Mouse (Mus musculus): ENCODE data around the gene Ankrd27.

Ankrd27 gene

DNA sequence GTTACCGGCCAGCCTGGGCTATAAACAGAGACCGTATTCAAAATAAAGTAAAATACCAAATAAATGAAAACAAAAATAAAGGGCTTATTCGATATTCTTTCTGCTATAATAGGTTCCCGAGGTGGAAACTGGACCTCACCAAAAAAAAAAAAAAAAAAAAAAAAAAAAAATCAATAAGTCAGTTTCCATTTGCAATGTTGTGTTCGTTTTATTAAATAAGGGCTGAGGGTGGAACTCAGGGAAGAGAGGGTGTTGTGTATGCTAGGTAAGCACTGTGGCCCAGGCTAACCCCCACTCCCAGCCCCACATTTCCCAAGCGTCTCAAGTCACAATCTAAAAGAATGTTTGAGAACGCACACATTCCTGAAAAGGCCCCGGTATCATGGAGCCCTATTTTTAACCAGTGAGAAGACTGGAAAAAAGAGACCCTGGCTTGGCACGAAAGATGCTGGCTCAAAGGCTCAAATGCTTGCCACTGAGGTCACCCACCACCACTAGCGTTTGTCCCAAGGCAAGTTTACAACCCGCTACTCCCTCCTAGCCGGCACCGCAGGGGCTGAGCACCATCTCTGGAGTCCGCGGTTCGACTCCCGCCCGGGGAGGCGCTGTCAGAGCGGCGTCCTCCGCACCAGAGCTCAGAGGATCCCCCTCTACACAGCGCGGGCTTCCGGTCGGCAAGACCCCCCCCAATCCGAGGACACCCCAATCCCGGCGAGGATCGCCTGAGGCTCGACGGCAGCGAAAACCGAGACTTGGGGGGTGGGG lies 60.5 kb downstream of the Ankrd27 start:
- DNase-seq: peak; percentile 44

DNA sequence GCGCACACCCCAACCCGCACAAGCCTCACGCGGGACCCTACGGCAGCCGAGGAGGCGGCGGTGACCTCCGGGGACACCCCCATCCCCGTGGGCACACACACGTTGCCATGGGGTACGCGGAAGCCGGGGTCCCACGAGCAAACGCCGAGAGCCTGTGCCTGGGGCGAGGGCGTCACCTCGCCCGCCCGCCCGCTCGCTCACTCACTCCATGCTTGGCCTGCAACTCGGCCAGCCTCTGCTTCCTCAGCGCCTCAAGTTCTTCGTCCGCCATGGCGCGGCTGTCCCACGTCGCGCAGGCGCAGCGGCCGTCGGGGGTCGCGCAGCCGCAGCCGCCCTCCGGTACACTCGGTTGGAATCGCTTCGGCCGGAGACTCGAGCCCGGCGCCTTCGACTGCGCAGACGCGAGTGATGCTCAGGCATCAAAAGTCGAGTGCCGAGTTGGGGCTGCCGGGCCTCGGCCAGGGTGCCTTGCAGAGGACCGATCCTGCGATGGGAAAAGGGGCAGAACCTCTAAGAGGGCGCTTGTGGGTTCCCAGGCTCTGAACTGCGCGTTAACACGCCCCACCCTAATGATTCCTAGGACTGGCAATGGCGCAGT lies 61.2 kb downstream of the Ankrd27 start, which contains the start of gene Pdcd5:
Gene Pdcd5 (minus strand): TSS at position 421 of the 598 bp plus-strand sequence.
- peak; percentile 95 for DNase-seq

DNA sequence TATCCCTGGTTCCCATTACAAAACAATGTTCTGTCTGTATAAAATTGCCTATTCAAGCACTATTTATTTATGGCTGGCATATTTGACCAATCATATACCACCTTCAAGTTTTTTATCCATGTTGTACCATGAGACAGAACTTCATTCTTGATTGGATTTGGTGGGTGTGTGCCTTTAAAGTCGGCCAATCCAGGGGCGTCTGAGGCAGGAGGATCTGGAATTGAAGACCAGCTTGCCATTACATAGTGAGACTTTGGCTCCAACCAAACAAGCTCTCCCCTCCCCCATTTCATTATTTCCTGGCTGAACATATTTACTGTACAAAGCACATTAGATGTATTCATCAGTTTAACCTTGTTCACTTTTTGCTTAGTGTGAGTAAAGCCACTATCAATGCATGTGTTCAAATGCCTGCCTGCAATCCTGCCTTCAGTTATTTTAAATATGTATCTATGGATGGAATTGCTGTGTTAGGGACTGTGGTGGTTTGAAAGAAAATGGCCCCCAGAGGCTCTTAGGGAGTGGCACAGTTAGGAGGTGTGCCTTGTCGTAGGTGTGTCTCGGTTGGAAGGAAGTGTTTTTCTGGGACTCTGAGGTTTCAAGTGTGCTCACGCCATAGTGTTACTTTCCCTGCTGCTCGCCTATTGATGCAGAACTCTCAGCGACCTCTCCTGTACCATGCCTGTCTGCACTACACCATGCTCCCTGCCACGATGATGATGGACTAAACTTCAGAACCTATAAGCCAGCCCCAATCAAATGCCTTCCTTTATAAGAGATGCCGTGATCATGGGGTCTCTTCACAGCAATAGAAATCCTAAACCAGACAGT lies 62.4 kb downstream of the Ankrd27 start:
- DNase-seq: no peak

DNA sequence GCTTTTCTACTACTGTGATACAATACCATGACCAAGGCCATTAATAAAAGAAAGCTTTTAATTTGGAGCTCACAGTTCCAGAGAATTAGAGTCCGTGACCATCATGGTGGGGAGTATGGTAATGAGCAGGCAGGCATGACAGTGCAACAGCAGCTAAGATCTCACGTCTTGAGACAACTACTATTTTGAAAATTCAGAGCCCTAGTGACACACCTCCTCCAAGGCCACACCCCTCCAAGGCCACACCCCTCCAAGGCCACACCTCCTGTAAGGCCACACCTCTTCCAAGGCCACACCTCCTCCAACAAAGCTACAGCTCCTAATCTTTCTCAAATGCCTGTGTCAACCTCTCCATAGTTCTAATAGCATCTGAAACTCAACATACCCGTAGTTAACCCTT lies 63.0 kb downstream of the Ankrd27 start:
- no peak for DNase-seq

DNA sequence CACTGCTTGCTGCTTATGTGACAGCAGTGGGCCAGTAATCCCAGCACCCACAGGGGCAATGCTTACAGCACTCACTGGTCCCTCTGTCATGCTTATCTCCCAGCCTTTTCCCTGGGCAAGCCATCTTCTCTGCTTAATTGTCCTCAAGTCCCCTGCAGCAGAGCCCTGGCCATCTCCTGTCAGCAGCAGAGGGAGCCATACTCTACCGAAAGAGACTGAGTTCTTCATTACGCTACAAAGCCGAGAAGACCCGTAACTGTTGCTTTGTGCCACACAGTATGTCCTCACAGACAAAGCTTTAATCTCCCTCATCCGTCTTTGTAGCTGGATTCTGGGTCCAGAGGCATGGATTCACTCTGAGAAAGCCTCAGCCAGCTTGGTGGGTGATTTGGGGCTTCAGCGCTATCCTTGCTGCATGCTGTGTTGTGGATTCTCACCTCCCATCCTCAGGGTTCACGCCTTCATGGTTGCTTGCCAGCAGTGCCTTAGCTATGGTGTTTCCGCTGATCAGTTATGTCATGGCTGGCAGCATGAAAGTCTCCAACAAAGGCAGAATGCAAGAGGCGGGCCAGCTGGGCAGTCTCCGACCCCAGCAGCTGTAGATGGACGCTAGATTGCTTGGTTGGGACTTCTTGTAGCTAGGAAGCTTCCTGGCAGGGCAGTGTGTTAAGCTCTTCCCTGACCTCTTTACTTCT lies 64.8 kb downstream of the Ankrd27 start:
- DNase-seq: no peak

DNA sequence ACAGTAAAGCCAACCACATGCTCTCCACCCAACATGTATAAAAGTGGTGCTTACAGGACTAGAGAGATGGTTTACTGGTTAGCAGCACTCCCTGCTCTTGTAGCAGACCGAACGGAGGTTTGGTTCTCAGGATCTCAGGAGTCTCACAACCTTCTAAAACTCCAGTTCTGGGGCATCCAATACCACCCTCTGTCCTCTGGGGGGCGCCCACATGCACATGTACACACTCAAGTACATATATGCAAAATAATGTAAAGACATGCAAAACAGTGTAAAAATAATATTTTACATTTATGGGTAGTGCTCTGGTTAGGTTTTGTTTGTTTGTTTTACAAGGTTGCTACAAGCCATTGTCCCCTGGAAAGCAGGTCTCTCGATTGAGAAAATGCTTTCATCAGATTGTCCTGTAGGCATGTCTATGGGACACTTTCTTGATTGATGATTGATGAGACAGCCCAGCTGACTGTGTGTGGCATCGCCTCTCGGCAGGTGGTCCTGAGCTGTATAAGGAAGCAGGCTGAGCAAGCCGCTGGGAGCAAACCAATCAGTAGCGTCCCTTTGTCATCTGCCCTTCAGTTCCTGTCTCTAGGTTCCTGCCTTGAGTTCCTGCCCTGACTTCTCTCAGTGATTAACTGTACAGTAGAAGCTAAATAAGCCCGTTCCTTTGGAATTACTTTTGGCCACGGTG lies 65.7 kb downstream of the Ankrd27 start:
- no peak for DNase-seq

DNA sequence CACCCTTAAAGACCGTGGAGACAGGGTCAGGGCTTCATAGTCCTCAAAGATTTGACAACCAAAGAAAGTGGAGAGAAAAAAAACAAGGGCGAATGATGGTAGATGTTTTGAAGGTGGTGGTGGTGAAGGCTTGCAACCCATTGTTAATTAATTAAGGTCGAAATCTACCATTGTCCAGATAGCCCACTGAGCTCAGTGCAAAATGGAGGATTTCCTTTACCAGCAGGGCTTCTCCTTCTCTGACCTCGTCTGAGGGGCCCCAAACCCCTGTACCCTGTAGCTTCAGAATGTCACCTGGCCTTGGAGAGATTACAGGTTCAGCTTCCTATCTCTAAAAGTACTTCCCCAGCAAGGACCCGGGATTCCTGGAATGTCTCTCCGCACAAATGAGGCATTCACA lies 71.8 kb downstream of the Ankrd27 start:
- no peak for DNase-seq

DNA sequence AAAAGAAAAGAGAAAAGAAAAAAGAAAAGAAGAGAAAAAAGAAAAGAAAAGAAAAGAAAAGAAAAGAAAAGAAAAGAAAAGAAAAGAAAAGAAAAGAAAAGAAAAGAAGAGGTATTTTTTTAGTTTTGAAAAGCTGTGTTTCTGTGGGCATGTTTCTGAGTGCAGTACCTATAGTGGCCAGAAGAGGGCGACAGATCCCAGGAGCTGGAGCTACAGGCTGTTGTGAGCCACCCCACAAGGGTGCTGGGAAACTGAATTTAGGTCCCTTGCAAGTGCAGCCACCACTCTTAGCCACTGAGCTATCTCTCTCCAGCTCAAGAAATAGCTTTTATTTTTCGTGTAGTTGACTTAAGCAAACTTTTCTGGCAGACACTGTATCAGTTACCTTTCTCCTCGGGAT lies 73.1 kb downstream of the Ankrd27 start:
- no peak for DNase-seq

DNA sequence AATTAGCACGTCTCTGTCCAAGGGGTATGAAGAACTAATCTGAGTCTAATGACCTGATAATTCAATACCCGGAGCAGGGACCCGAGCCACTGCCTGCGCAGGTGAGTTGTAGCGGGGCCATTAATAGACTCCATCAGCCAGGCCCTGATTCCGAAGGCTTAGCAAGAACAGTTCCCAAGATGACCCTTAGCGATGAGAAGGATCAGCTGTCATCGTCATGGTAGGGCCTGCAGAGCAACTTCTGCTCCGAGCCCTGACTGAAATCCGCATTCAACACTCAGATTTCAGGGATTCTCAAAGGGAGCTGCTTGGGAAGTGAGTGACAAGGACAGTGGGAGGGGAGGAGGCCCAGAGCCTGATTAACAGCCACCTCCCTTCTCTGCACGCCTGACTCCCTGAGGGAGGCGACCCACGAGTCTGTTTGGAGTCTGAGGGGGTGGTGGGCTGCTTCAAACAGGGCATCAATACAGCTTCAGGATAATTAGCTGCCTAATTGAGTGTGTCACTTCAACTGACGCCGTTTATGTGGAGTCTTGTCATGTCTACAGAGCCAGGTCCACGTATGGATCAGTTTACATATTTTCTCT lies 77.8 kb downstream of the Ankrd27 start:
- no peak for DNase-seq

DNA sequence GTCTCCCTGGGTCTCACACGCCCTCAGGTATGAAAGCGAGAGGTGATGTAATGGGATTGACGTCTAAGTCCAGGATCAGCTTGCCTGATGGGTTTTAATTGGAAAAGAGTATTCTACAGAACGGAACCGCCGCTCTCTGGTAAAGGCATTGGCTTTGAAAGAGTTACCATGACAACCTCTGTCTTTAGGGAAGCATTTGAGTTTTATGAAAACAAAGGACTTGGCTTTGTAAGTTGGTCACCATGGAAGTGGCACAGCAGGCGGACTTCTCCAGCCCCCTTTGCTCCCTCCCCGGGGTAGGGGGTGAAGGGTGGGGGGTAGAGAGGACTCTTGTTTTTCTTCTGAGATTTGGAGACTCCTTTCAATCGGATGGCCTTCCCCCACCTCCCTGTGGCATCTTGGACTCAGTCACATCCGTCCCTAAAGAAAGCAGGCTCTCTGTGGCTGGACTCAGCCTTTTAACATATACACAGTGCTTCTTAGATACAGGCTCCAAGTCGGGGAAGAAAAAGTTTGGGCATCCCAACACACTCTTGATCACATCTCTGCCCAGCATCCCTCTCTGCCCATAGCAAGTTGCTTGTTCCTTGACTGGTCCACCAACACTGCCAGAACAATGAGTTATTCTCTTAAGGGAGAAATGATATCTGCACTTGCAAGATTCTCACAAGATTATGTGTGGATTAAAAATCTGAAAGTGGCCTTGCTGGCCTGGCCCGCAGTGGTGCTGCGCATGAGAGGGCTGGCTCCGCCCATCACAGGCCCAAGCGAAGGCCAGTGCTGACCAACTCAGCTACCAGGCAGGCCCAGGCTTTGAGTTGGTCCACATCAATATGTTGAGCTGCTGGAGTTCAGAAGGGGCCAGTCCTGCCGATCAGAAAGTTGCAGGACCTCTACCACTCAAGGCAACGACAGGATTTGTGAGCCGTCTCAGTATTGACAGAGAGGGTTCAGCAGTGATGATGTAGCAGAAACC lies 82.3 kb downstream of the Ankrd27 start:
- peak; percentile 32 for DNase-seq

DNA sequence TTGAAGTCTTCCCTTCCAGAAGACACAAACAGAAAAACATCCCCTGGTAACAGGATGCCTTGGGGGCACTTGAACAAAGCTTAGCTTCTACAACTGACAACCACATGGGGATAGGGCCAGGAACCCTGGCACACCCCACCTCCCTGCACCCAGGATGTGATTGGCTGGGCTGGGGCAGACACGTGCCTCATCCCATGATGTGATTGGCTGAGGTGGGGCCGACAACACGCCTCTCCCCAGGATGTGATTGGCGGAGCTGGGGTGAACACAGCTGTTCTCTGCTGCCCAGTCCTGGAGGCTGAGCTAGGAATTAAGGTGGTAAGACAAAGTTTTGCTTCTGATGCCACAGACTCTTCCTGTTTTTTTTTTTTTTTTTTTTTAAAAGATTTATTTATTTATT lies 92.9 kb downstream of the Ankrd27 start:
- no peak for DNase-seq

DNA sequence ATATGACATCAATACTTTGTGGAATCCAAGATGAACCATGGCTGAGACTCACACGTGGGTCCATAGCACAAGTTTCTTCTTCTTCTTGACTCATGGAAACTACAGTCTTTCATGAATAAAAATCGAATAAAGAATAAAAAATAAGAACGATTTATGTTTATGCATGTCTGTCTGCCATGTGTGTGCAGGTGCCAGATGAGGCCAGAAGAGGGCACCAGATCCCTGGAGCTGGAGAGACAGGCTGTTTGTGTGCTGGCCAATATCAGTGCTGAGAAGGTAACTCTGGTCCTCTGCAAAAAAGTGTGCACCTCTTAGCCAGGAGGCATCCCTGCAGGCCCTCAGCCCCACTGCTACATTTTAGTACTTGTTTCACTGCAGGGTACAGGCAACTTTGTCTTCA lies 95.5 kb downstream of the Ankrd27 start:
- DNase-seq: no peak

DNA sequence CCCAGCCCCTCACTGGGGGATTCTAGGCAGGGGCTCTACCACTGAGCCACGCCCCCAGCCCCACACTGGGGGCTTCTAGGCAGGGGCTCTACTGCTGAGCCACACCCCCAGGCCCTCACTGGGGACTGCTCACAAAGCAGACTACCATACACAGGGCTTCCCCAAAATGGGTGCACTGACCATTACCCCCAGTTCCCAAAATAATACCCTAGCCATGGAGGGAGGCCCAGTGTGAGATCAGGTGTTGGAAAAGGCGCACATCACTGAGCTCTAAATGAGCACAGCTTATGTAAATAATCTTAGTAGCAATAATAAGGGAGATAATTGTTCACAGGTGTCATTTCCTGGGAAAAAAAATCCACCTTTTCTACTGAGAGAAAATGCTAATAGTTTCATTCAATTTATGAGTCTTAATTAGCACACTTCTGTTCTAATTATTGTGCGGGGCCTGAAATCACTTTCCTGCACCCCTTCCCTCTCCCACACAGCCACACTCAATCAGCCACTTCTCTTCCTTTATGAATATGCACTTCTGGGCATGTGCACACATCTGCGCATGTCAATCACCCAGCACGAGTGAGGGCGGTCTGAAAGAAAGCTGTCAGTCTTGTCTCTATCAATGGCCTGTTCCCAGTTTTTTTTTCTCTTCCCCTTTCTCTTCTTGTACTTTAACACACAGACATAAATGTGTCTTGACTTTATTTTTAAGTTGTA lies 97.5 kb downstream of the Ankrd27 start:
- no peak for DNase-seq

DNA sequence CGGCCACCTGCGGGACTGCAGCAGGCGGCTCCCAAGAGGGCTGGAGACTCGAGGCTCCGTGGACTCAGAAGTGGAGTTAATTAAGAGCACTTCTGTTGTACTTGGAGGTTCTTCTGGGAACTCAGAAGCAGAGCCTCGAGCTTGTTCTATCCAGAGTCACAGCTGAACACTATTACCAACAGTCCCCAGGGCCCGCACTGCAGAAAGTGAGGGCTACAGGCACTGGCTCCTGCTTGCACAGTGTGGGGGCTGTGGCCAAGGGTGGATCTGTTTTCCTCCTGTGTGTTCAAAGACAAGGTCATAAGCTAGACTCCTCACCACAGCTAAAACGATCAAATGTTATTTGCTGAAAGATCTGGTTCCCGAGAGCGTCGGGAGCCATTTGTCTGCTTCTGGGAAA lies 100.2 kb downstream of the Ankrd27 start:
- no peak for DNase-seq

DNA sequence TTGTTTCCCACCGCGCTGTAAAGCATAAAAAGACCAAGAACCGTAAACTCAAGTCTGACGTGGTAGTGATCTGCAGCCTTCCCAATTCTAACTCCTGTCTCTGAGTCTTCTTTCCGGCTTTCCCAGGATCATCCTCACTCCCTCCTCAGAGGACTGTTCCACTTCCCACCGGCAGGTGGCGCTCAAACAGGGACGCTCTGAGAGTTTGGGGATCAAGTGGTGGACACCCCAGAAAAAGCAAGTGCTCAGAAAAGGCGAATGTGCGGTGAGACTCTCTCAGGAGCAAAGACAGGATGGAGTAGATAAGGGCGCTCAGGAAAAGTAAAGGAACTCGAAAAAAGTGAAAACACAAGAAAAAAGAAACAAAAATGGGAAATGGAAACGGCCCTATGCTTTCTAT lies 100.7 kb downstream of the Ankrd27 start:
- DNase-seq: peak; percentile 26

DNA sequence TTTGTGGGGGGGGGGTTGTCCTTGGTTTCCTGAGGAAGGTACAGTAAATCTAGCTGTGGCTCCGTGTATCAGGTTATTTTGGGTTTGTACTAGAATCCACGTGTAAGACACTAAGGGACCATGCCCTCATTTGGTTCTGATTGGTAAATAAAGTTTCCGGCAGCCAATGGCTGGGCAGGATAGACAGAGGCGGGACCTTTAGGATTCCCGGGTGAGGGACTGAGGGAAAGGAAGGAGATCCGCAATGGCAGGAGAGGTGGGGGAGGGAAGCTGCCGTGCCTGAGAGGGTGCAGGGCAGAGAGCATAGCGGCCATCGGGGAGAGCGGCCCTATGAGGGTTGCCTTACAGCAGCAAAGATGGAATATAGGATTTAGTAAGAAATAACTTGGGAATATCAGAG lies 101.2 kb downstream of the Ankrd27 start:
- DNase-seq: no peak

DNA sequence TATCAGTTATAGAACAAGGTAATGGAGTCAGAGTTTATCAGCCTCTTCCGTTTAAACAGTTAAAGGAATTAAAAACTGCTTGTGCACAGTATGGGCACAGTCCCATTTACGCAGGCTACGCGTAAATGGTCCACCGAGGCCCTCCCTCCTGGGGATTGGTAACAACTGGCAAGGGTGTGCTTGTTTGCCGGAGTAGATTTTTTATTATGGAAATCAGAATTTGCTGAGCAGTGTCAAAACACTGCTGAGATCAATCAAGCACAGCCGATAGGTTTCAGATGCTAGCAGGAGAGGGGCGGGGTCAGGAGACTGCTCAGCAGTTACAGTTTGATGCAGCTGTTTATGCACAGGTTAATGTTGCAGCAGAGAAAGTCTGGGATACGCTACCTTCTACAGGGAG lies 102.2 kb downstream of the Ankrd27 start:
- DNase-seq: no peak
